Mouse (Mus musculus) MEL-GATA-1-ER (cell line): ENCODE measurements around the gene Tlr9.

Experiments
- DNase-seq: peaks from one replicate; pipeline ENCODE4 v3.0.0-alpha.2; 2012; ENCODE audit warnings: low read depth; ENCODE audit errors: extremely low read depth

Gene Tlr9

GRCm38 (mm10) chr9:106222261-106222851 is at the start of gene Tlr9:
Tlr9 (plus strand) TSS chr9:106222598.
- no peak for DNase-seq

- DNase-seq: no peak
Measured at GRCm38 (mm10) chr9:106173363-106173762, 49.0 kb upstream of the Tlr9 start.

- DNase-seq: no peak
Measured at GRCm38 (mm10) chr9:106175552-106176200, 46.7 kb upstream of the Tlr9 start.

GRCm38 (mm10) chr9:106176769-106177168 is 45.6 kb upstream of the Tlr9 start:
- DNase-seq: no peak

- no peak for DNase-seq
Measured at GRCm38 (mm10) chr9:106177799-106178198, 44.6 kb upstream of the Tlr9 start.

- no peak for DNase-seq
Measured at GRCm38 (mm10) chr9:106179454-106179853, 42.9 kb upstream of the Tlr9 start.

GRCm38 (mm10) chr9:106179964-106180363 is 42.4 kb upstream of the Tlr9 start:
- no peak for DNase-seq

- DNase-seq: no peak
Measured at GRCm38 (mm10) chr9:106182146-106182545, 40.3 kb upstream of the Tlr9 start.

GRCm38 (mm10) chr9:106183996-106184395 is 38.4 kb upstream of the Tlr9 start:
- DNase-seq: no peak

- DNase-seq: no peak
Measured at GRCm38 (mm10) chr9:106191355-106191754, 31.0 kb upstream of the Tlr9 start.

- DNase-seq: no peak
Measured at GRCm38 (mm10) chr9:106192024-106192423, 30.4 kb upstream of the Tlr9 start.

- DNase-seq: no peak
Measured at GRCm38 (mm10) chr9:106192998-106193397, 29.4 kb upstream of the Tlr9 start.

GRCm38 (mm10) chr9:106193930-106194807 is 28.2 kb upstream of the Tlr9 start:
- no peak for DNase-seq

GRCm38 (mm10) chr9:106195693-106196092 is 26.7 kb upstream of the Tlr9 start:
- no peak for DNase-seq

- DNase-seq: no peak
Measured at GRCm38 (mm10) chr9:106197081-106197713, 25.2 kb upstream of the Tlr9 start.

GRCm38 (mm10) chr9:106197732-106198131 is 24.7 kb upstream of the Tlr9 start:
- DNase-seq: no peak

GRCm38 (mm10) chr9:106198962-106199458 is 23.4 kb upstream of the Tlr9 start:
- DNase-seq: peak; percentile 45

GRCm38 (mm10) chr9:106199535-106200272 is 22.7 kb upstream of the Tlr9 start, which contains the start of gene Ppm1m:
Ppm1m (minus strand) TSS chr9:106199746.
- DNase-seq: no peak

GRCm38 (mm10) chr9:106201895-106202294 is 20.5 kb upstream of the Tlr9 start:
- DNase-seq: no peak

GRCm38 (mm10) chr9:106202819-106203636 is 19.4 kb upstream of the Tlr9 start, which contains the start of gene Twf2:
Twf2 (plus strand) TSS chr9:106203108.
- DNase-seq: peak; percentile 71
